ENCODE assay signal across 8 mouse cellular contexts in the genomic region with DNA sequence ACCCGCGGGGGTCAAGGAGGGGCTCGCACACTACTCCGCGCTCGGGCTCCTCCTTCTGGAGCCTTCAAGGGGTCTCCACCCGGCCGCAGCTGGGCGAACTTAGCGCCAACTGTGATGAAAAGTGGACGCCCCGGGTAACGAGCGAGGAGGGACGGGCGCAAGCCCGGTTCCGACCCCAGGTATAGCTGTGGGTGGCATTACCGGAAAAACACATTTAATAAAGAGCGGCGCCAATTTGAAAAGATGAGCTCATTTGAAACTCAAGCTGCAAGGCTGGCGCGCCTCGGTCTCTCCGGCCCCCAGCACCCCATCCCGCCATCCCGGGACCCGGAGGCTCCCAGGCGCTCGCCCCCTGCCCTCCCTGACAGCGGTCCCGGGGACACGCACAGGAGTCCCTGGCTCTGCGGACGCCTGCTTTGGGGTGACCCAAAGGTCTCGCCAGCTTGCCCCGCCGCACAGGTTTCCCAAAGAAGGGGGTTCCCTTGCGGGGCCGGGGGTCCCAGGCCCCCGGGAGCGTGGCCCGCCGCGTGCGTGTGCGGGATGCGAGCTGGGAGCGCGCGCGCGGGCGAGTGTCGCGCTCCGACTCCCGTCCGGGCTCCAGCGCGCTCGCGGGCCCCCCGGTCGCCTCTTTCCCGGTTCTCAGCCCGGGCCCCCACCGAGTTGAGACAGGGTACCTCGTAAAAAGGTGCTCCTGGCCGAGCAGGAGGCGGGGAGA. TPM values are rescaled to one million over a fixed set of nuclear protein-coding genes. Genes with fewer than 3 reads are reported as not detected.
DNase-seq lines count a peak whose midpoint lies in the region; ATAC-seq lines count a peak whose summit lies in the region.

No protein-coding gene starts in this region.

- peak; percentile 12 to 13 for DNase-seq in cerebellum, postnatal 14 days
- no peak for DNase-seq in cerebellum, postnatal 36 days
- DNase-seq in 3134 (ENCODE audit: extremely low read depth, insufficient read length, low spot score) = peak; percentile 50
- DNase-seq in embryo, embryonic 11 days = peak; percentile 88
- DNase-seq in heart, postnatal 10 days = peak; percentile 47 to 54
- peak; percentile 10 for DNase-seq in liver
- DNase-seq in left cerebral cortex, postnatal 25 days (ENCODE audit: low spot score in 2 of 2) = no peak

- under 1% methylated on average over 71 of the region's 71 CpGs for WGBS in neural tube, embryonic 15.5 days

- peak; percentile 46 for ATAC-seq in neural tube, embryonic 15.5 days (ENCODE audit: low FRiP score)

- H3K4me3 ChIP-seq in neural tube, embryonic 15.5 days (replicated peaks) = peak overlapping the region; percentile 88

- intact Hi-C loops in heart, postnatal 10 days (cut with DNase I) = loop anchor here (5.0 kb wide), 2 partner anchors 54 to 106 kb away; a partner anchor contains a TSS
- intact Hi-C loops in left cerebral cortex, postnatal 25 days (cut with DNase I) = no loop called here

- H3K9ac ChIP-seq in neural tube, embryonic 15.5 days (replicated peaks) = peak overlapping the region; percentile 83

- peak overlapping the region; percentile 92 for H3K4me2 ChIP-seq in neural tube, embryonic 15.5 days

- H3K27me3 ChIP-seq in neural tube, embryonic 15.5 days (replicated peaks) = no peaks in the 10 kb centered on the region

- peaks cover 21% of the 10 kb centered on the region for H3K4me1 ChIP-seq in neural tube, embryonic 15.5 days

- H3K9me3 ChIP-seq in neural tube, embryonic 15.5 days (replicated peaks) = no peaks in the 10 kb centered on the region

- peak overlapping the region; percentile 78 for H3K27ac ChIP-seq in neural tube, embryonic 15.5 days (replicated peaks)

- no peaks in the 10 kb centered on the region for H3K36me3 ChIP-seq in neural tube, embryonic 15.5 days

RNA-seq across cellular contexts. Expression of a gene that starts 1.6 kb away (rescaled TPM):
- 10 to 100 TPM; 11.6 to 20.0 TPM for total RNA-seq in heart, postnatal 10 days (2021)
- 15.5 and 30.4 TPM in 2 replicates for polyA plus RNA-seq in neural tube, embryonic 15.5 days (2015; fragmentation: Nextera tagmentation; extraction: Ambion mirVana)
- total RNA-seq in left cerebral cortex, postnatal 25 days (2021) = 1 to 10 TPM; 1.9 to 2.0 TPM

Comparison
In these comparisons a context has a peak if more than half of its experiments do, and no peak if none do; other contexts are left out.
1. DNase-seq: peak in cerebellum, postnatal 14 days (2 of 2), 3134 (single experiment), embryo, embryonic 11 days (single experiment), heart, postnatal 10 days (2 of 2) and liver (single experiment); none in cerebellum, postnatal 36 days (0 of 2) and left cerebral cortex, postnatal 25 days (0 of 2).
2. RNA of a gene that starts 1.6 kb away (total RNA-seq): 11.6 to 20.0 TPM in heart, postnatal 10 days; 1.9 to 2.0 TPM in left cerebral cortex, postnatal 25 days; every median in the first group is over 4 times any median in the second.